Mouse (Mus musculus) ES-E14 (cell line): ENCODE results near the gene Tmem30a. TPM values are rescaled to one million over a fixed set of nuclear protein-coding genes. Genes with fewer than 3 reads are reported as not detected.

Source experiments
- DNase-seq: peaks from one replicate; pipeline ENCODE4 v3.0.0-alpha.2; 2013; ENCODE audit warnings: low read depth, low spot score
- H3K27ac ChIP-seq: 2 replicates; pipeline ENCODE4 v1.5.1; 2012; ENCODE audit warnings: low read depth, mild to moderate bottlenecking, low read length, moderate library complexity, mixed read lengths; ENCODE audit not compliant: poor library complexity, insufficient read depth, severe bottlenecking
- H3K36me3 ChIP-seq: 2 replicates; pipeline ENCODE4 v1.6.1; 2012; ENCODE audit warnings: mild to moderate bottlenecking, low read length, moderate library complexity, mixed read lengths; ENCODE audit not compliant: control insufficient read depth, poor library complexity, insufficient read depth, severe bottlenecking
- H3K4me1 ChIP-seq, 2 experiments: fragments of 150-350 bp in 1 of 2; sonication (generic) in 1 of 2; 2 replicates each; pipeline ENCODE4 v1.6.1; 2012; ENCODE audit warnings: low read length in 2 of 2, mild to moderate bottlenecking in 1 of 2, mixed read lengths in 1 of 2; ENCODE audit not compliant: control insufficient read depth in 2 of 2, insufficient read depth in 2 of 2, poor library complexity in 1 of 2
- H3K4me3 ChIP-seq, 2 experiments: fragments of 150-350 bp in 1 of 2; sonication (generic) in 1 of 2; 2 replicates each; pipeline ENCODE4 v1.5.1; 2012; ENCODE audit warnings: low read length in 2 of 2, low read depth in 1 of 2, mild to moderate bottlenecking in 1 of 2, mixed read lengths in 1 of 2; ENCODE audit not compliant: insufficient read depth in 1 of 2, poor library complexity in 1 of 2, severe bottlenecking in 1 of 2
- H3K9ac ChIP-seq: 2 replicates; pipeline ENCODE4 v1.6.1; 2012; ENCODE audit warnings: low read depth, mild to moderate bottlenecking, low read length, mixed read lengths; ENCODE audit not compliant: poor library complexity, insufficient read depth, severe bottlenecking
- H3K9me3 ChIP-seq: fragments of 150-350 bp; sonication (generic); 2 replicates; pipeline ENCODE4 v1.6.1; 2012; ENCODE audit warnings: low read depth, mild to moderate bottlenecking, low read length; ENCODE audit not compliant: control insufficient read depth, insufficient read depth
- CHD2 ChIP-seq: IDR thresholded peaks from 2 replicates; pipeline ENCODE4 v1.6.1; 2014; ENCODE audit warnings: mild to moderate bottlenecking, low read depth, low read length, inconsistent platforms
- HCFC1 ChIP-seq: IDR thresholded peaks from 2 replicates; pipeline ENCODE4 v1.6.1; 2012; ENCODE audit warnings: low read length, inconsistent platforms, borderline replicate concordance; ENCODE audit not compliant: insufficient read depth
- MAFK ChIP-seq: IDR thresholded peaks from 2 replicates; pipeline ENCODE4 v1.6.1; 2014; ENCODE audit warnings: mild to moderate bottlenecking, low read depth, low read length, inconsistent platforms; ENCODE audit not compliant: insufficient read depth
- ZC3H11A ChIP-seq: IDR thresholded peaks from 2 replicates; pipeline ENCODE4 v1.6.1; 2012; ENCODE audit warnings: low read depth, mild to moderate bottlenecking, inconsistent platforms, low read length, borderline replicate concordance
- ZNF384 ChIP-seq: IDR thresholded peaks from 2 replicates; pipeline ENCODE4 v1.6.1; 2012; ENCODE audit warnings: low read depth, low read length, inconsistent platforms
- in situ Hi-C, 2 experiments: fragments of 600-800 bp; cut with MboI; formaldehyde crosslinking; loops; one replicate each; pipeline ENCODE4 v1.15.1; 2025; ENCODE audit warnings: low sequenced_read_pairs in 2 of 2, inconsistent platforms in 1 of 2; ENCODE audit not compliant: unreplicated experiment in 2 of 2
- total RNA-seq: library from RNA; depleted of rRNA; stranded (reverse); fragments of 300-350 nt; gene quantifications from 2 replicates; pipeline ENCODE4 v1.2.3, GENCODE M21; 2012

The Tmem30a gene
- total RNA-seq, 1 experiment = 49.1 TPM

DNA sequence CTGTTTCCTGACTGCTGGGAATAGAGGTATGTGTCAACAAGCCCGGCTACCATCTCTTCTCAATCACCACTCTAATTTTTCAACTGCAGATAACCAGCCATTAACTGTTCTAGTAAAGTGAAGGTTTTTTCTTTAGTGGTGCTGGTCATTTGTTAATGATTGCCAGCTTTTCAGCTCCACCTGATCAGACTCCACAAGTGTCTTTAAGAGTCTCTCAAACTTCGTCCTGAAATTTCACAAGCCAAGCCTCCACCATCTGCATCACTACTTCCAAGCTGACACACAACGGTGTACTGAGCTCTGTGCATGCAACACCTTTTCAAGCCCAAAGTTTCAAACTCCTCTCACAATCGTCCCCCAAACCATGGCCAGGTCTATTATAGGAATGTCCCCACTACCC, 28.0 kb downstream of the Tmem30a start:
- TF ChIP-seq ZC3H11A = no peak
- TF ChIP-seq ZNF384 = no peak
- no peak for TF ChIP-seq CHD2
- TF ChIP-seq MAFK = no peak
- no peak for TF ChIP-seq HCFC1
- Histone ChIP-seq H3K9ac (no peak overlapping the region), H3K27ac (no peak overlapping the region), H3K4me1 (peaks cover 0 to 2% of the 10 kb centered on the region in 2 experiments; a peak in 1 of 4 replicates), H3K4me3 (no peak overlapping the region), H3K36me3 (no peaks in the 10 kb centered on the region), H3K9me3 (no peaks in the 10 kb centered on the region)
- in situ Hi-C loops = no loop called here
- no peak for DNase-seq

DNA sequence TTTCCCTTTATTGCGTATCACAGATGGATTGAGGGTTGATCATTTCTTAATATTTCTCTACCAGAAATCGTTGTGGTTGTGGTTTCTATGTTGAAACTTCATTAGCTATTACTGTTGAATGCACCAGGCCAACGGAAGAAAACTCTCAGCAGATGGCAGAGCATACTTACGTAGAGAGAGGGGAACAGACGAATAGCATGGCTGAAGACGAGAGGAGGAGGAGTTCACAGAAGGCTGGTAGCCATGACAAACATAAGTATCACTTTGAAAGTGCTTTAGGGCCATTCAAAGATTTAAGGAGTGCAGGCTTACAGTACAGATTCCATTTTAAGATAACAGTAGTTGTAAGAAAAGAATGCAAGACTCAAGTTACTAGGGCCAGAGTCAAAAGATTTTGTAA, 30.8 kb downstream of the Tmem30a start:
- no peak for TF ChIP-seq HCFC1
- TF ChIP-seq ZC3H11A = no peak
- TF ChIP-seq MAFK = no peak
- no peak for TF ChIP-seq CHD2
- no peak for TF ChIP-seq ZNF384
- no peak for DNase-seq
- in situ Hi-C loops = no loop called here

DNA sequence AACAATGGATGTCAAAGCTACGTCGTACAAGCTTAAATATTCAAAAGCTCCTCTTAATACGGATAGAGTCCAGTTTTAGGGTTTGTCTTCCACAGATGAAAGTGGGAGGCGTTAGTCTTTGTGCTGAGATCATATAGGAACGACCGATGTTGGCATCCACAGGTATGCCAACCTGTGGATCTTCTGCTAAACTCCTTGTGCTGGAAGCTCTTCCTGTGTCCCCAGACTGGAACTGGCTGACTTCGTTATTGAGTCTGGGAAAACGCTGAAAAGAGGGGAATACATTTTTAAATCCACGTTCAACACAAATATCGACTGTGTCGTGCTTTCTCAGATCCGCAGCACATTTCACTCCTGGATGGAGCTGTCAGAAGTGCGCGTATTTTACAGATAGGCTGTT, 33.2 kb downstream of the Tmem30a start:
- DNase-seq = no peak
- TF ChIP-seq HCFC1 = no peak
- TF ChIP-seq ZC3H11A = no peak
- TF ChIP-seq CHD2 = no peak
- TF ChIP-seq MAFK = no peak
- no peak for TF ChIP-seq ZNF384
- Histone ChIP-seq H3K4me1 (peaks cover 2 to 6% of the 10 kb centered on the region in 2 experiments; a peak in 2 of 4 replicates), H3K9ac (peak overlapping the region; percentile 49), H3K36me3 (peaks cover 3% of the 10 kb centered on the region), H3K4me3 (peak overlapping the region; percentile 51 to 73), H3K27ac (no peak overlapping the region), H3K9me3 (no peaks in the 10 kb centered on the region)
- in situ Hi-C loops = no loop called here

More for the DNA sequence above, 30.8 kb downstream of the Tmem30a start:
- Histone ChIP-seq H3K4me1 (peaks cover 2 to 6% of the 10 kb centered on the region in 2 experiments; a peak in 2 of 4 replicates), H3K4me3 (no peak overlapping the region), H3K36me3 (no peaks in the 10 kb centered on the region; the same call in 1 of the 2 replicates), H3K9me3 (no peaks in the 10 kb centered on the region), H3K27ac (no peak overlapping the region), H3K9ac (no peak overlapping the region)

DNA sequence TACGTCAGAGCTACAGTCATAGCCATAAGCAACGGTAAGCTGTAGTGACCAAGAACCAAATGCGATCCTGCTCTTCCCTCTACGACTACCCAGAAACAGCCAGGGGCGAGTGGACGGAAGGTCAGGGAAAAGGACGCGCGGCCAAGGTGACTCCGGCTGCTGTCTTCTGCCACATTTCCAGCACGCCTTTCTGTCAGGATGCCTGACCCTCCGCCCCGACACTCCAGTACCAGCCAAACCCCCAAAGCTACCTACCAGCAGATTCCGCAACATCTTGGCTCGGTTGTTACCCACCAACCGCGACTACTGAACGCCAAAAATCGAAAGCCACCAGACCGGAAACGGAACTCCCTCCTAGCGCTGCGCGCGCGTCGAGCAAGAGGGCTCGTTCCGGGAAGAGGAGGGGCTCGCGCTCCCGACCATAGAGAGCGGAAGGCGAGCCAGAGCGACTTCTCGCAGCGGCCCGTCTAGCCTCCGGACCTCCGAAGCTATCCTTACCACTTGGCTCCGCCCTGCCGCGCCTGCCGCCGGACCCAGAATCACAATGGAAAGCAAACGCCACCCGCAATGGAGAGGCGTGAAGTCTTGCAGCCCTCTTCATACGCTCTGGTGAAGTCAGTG, 33.8 kb downstream of the Tmem30a start, which contains the start of gene Cox7a2:
Cox7a2 (minus strand) TSS at position 494 of the 621 bp plus-strand sequence.
- Histone ChIP-seq H3K9ac (peak within 1 kb of the TSS; percentile 97), H3K36me3 (peaks cover 5% of the 10 kb centered on the region), H3K4me1 (peaks cover 2 to 6% of the 10 kb centered on the region in 2 experiments; a peak in 2 of 4 replicates), H3K4me3 (peak within 1 kb of the TSS; percentile 82 to 98), H3K9me3 (no peaks in the 10 kb centered on the region), H3K27ac (peak within 1 kb of the TSS; percentile 81)
- TF ChIP-seq MAFK = no peak
- TF ChIP-seq HCFC1 = peak; percentile 64; the same call in 1 of the 2 replicates
- in situ Hi-C loops = no loop called here
- DNase-seq = peak; percentile 88

DNA sequence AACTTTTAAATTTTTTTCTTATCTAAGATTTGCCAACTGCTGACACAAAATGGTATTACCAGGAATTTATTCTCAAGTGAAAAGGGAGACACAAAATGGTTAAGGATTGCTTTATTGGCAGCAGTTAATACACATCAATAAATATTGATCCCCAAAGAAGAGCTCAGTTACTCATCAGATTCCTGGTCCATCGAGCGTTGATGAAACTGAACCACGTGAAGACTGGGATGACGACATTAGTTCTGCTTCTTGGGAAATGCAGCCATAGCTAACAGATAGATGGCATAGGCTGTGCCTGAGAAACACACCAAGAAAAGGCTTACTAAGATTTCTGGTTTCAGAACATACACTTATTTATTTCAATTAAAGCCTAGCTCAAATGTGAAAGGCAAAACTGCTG, 38.0 kb downstream of the Tmem30a start:
- H3K36me3 ChIP-seq = peaks cover 8% of the 10 kb centered on the region
- in situ Hi-C loops = no loop called here
- peaks cover 2 to 4% of the 10 kb centered on the region in 2 experiments; a peak in 2 of 4 replicates for H3K4me1 ChIP-seq
- no peak for DNase-seq
- no peaks in the 10 kb centered on the region for H3K9me3 ChIP-seq
- no peak for TF ChIP-seq CHD2
- H3K4me3 ChIP-seq = no peak overlapping the region
- no peak overlapping the region for H3K9ac ChIP-seq
- H3K27ac ChIP-seq = no peak overlapping the region
